Mouse (Mus musculus) neural tube, embryonic 14.5 days (tissue): ENCODE measurements around the gene Zfyve26. TPM values are rescaled to one million over a fixed set of nuclear protein-coding genes. Genes with fewer than 3 reads are reported as not detected.
"Not testable (repeated sequence)": the region's sequence is repeated elsewhere in the genome, so short reads cannot be mapped to it uniquely, and the experiment has no call there.

ENCODE experiments used
- ATAC-seq: fragments of 200-750 bp; cut with Nextera tagmentation; 2 replicates; pipeline ENCODE4 v1.8.0; 2017; ENCODE audit warnings: low read depth, mild to moderate bottlenecking, moderate TSS enrichment, moderate library complexity
- H3K27ac ChIP-seq: fragments of 300-500 bp; sonication (generic); 2 replicates; pipeline ENCODE4 v1.5.1; 2014; ENCODE audit warnings: low read depth, mild to moderate bottlenecking, control low read depth, low read length, moderate library complexity, mixed read lengths
- H3K27me3 ChIP-seq: fragments of 300-500 bp; sonication (generic); 2 replicates; pipeline ENCODE4 v1.6.1; 2014; ENCODE audit warnings: low read length; ENCODE audit not compliant: control insufficient read depth, insufficient read depth
- H3K36me3 ChIP-seq: fragments of 300-500 bp; sonication (generic); 2 replicates; pipeline ENCODE4 v1.6.1; 2014; ENCODE audit warnings: low read length, mixed read lengths; ENCODE audit not compliant: control insufficient read depth, insufficient read depth
- H3K4me1 ChIP-seq: fragments of 300-500 bp; sonication (generic); 2 replicates; pipeline ENCODE4 v1.6.1; 2014; ENCODE audit warnings: low read length; ENCODE audit not compliant: control insufficient read depth, insufficient read depth
- H3K4me2 ChIP-seq: fragments of 300-500 bp; sonication (generic); 2 replicates; pipeline ENCODE4 v1.6.1; 2014; ENCODE audit warnings: mild to moderate bottlenecking, low read depth, low read length, control low read depth
- H3K4me3 ChIP-seq: fragments of 300-500 bp; sonication (generic); 2 replicates; pipeline ENCODE4 v1.5.1; 2014; ENCODE audit warnings: low read depth, low read length, control low read depth, mixed read lengths
- H3K9ac ChIP-seq: fragments of 300-500 bp; sonication (generic); replicated peaks from 2 replicates; pipeline ENCODE4 v1.6.1; 2014; ENCODE audit warnings: low read depth, mild to moderate bottlenecking, control low read depth, low read length, mixed read lengths
- H3K9me3 ChIP-seq: fragments of 300-500 bp; sonication (generic); 2 replicates; pipeline ENCODE4 v1.6.1; 2016; ENCODE audit warnings: low read length; ENCODE audit not compliant: control insufficient read depth
- WGBS: fragments of 180-500 bp; shearing (Covaris S2); extraction: QIAGEN DNeasy Blood & Tissue Kit; methylation state at CpG from one replicate; pipeline ENCODE4 v1.1.7; 2014; 5-methylcytosine and 5-hydroxymethylcytosine counted together
- polyA plus RNA-seq: library from polyadenylated mRNA; unstranded; fragments of >200 nt; fragmentation: Nextera tagmentation; extraction: Ambion mirVana; gene quantifications from 2 replicates; pipeline ENCODE4 v1.2.1, GENCODE M21; 2014

Zfyve26 gene
- polyA plus RNA-seq, 1 experiment from 2014 or later, result 14.1 TPM

DNA sequence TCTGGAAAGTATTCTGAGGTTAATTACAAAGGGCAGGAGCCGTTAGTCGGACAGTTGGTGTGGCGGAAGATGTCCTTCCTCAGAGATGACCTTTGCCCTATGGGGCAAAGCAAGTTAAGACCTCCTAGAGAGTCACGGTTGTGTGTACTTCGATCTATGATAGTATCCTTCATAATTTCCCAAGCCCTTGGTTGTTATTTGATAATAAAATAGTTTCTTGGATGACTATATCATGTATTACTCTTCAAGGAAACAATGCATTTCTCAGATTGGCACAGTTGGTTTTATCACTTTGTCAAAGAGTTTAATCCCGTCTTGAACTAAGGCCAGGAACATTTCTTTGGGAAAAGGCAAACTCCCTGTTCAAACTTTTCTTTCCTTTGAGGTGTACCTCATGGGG is 103.9 kb downstream of the Zfyve26 start, which contains the start of gene Rdh11:
TSS of gene Rdh11 (minus strand) at position 101 of the 400 bp plus-strand sequence.
- Histone ChIP-seq H3K4me2 (peak within 1 kb of the TSS; percentile 78), H3K27me3 (no peaks in the 10 kb centered on the region), H3K9ac (peak within 1 kb of the TSS; percentile 52; the same call in 1 of the 2 replicates), H3K27ac (peak within 1 kb of the TSS; percentile 45; the same call in 1 of the 2 replicates), H3K36me3 (peaks cover 8% of the 10 kb centered on the region), H3K4me3 (peak within 1 kb of the TSS; percentile 51), H3K4me1 (peaks cover 8% of the 10 kb centered on the region), H3K9me3 (no peaks in the 10 kb centered on the region)
- WGBS, result 63% methylated on average over 6 of the region's 6 CpGs
- ATAC-seq, result no peak

DNA sequence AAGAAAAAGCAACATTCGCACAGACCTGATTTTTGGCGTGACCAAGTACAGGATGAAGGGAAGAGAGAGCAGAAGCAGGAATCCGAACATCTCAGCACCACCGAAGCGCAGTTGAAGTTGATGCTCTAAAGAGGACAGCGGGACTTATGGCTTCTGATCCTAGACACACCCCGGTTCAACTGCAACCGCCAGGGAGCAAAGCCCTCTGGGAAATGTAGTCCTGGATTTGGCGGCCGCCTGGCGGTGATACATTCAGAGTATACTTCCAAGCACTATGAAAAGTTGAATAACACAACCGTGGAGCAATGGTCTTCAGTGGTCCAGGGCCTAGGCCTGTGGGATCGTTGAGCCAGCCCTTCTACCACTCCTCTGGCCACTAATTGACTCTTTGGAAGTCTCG is 104.4 kb downstream of the Zfyve26 start:
- H3K36me3 ChIP-seq, result peaks cover 9% of the 10 kb centered on the region
- peak overlapping the region; percentile 45; the same call in 1 of the 2 replicates for H3K27ac ChIP-seq
- H3K9me3 ChIP-seq, result no peaks in the 10 kb centered on the region
- H3K4me2 ChIP-seq, result peak overlapping the region; percentile 78
- H3K27me3 ChIP-seq, result no peaks in the 10 kb centered on the region
- ATAC-seq, result peak; percentile 90
- whole genome bisulfite sequencing, result 6% methylated on average over 14 of the region's 14 CpGs
- peak overlapping the region; percentile 52; the same call in 1 of the 2 replicates for H3K9ac ChIP-seq
- peak overlapping the region; percentile 51 for H3K4me3 ChIP-seq
- peaks cover 8% of the 10 kb centered on the region for H3K4me1 ChIP-seq

GRCm38 (mm10) chr12:79190931-79191673 is 105.0 kb downstream of the Zfyve26 start:
- H3K27me3 ChIP-seq, result no peaks in the 10 kb centered on the region
- H3K9me3 ChIP-seq, result no peaks in the 10 kb centered on the region
- peak overlapping the region; percentile 45; the same call in 1 of the 2 replicates for H3K27ac ChIP-seq
- H3K4me1 ChIP-seq, result peaks cover 8% of the 10 kb centered on the region
- H3K9ac ChIP-seq, result peak overlapping the region; percentile 52; the same call in 1 of the 2 replicates
- peaks cover 11% of the 10 kb centered on the region for H3K36me3 ChIP-seq
- peak overlapping the region; percentile 78 for H3K4me2 ChIP-seq
- ATAC-seq, result peak; percentile 96
- peak overlapping the region; percentile 51 for H3K4me3 ChIP-seq
- WGBS, result under 1% methylated on average over 18 of the region's 18 CpGs

DNA sequence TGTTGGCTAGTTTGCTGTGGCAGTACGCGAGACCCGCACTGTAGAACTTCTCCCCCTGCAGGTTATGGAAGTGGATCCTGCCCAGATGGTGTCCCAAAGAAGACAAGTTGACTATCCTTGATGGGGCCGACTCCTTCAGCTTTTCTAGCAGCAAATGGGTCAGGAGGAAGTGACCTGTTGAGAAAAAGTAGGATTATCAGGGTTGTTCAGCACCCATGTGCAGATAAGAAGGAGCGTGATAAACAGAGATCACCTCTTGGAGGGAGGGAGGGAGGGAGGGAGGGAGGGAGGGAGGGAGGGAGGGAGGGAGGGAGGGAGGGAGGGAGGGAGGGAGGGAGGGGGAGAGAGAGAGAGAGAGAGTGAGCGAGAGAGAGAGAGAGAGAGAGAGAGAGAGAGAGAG is 110.9 kb downstream of the Zfyve26 start:
- H3K4me1 ChIP-seq, H3K4me3 ChIP-seq, H3K9ac ChIP-seq, H3K27ac ChIP-seq, ATAC-seq, H3K9me3 ChIP-seq, H3K4me2 ChIP-seq, H3K27me3 ChIP-seq: not testable (repeated sequence)
- H3K36me3 ChIP-seq, result peaks cover 39% of the 10 kb centered on the region
- WGBS, result 91% methylated on average over 5 of the region's 6 CpGs

Other genes with a start within 250 kb of the Zfyve26 start
- 19.6 and 21.3 TPM in 2 replicates for gene Pigh, start 206.7 kb downstream of the Zfyve26 start, polyA plus RNA-seq
- gene Arg2, start 165.5 kb downstream of the Zfyve26 start, polyA plus RNA-seq, result 35.5 and 36.1 TPM in 2 replicates
- gene Vti1b, start 123.6 kb downstream of the Zfyve26 start, polyA plus RNA-seq, result 180 and 202 TPM in 2 replicates
- 29.3 and 37.9 TPM in 2 replicates for gene Rdh11, start 104.0 kb downstream of the Zfyve26 start, polyA plus RNA-seq
- 1.0 TPM in 2 replicates for gene Rdh12, start 87.4 kb downstream of the Zfyve26 start, polyA plus RNA-seq
- 0.87 and 1.3 TPM in 2 replicates for gene Rad51b, start 978 bp upstream of the Zfyve26 start, polyA plus RNA-seq